Mouse (Mus musculus): ENCODE results near the gene Fgfr2. TPM values are rescaled to one million over a fixed set of nuclear protein-coding genes. Genes with fewer than 3 reads are reported as not detected.

The Fgfr2 gene
- total RNA-seq, 2 experiments from 2014 or later: 0.26 to 0.51 TPM

DNA sequence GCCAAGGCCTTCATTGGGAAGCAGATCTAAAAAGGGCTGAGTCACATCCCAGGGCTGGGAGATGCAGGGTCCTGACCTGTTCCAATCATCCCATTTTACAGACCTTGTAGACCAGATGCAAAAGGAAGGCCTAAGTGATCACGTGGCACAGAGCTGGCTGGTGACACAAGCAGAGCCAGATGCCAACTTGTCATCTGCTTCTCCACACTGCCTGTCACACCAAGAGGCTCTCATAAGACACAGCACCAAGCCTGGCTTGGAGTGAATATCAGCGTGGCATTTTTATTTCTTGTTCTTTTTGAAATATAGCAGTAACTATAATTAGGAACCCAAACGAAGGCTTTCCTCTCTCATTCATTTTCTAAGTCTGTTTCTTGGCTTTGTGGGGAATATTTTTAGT, 858.4 kb downstream of the Fgfr2 start:
- no peak for ATAC-seq (ENCODE audit: poor library complexity, severe bottlenecking)

DNA sequence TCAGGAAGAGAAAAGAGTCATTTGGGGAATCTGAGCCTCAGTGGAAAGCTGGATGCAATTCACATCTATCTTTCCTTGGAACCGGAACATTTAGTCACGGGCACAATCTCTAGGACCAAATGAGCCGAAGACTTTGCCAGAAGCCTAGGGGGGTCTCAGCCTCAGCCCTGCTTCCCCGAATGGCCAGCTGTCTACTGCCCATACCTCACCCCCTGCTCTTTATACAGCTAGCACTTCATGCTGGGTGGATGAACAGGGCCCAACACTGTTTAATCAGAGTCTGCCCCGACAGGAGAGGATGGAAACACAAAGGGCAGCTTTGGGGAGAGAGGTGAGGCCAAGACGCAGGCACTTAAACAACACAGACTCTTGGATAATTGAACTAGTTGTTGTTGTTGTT, 860.0 kb downstream of the Fgfr2 start:
- ATAC-seq (ENCODE audit: poor library complexity, severe bottlenecking): no peak

GRCm38 (mm10) chr7:132262696-132263095, 860.5 kb downstream of the Fgfr2 start:
- ATAC-seq (ENCODE audit: poor library complexity, severe bottlenecking): no peak

- ATAC-seq (ENCODE audit: poor library complexity, severe bottlenecking): 0 out of 2 replicates have a peak, but pooled peaks have one; percentile 31
Observed at GRCm38 (mm10) chr7:132261885-132262284, 861.3 kb downstream of the Fgfr2 start.

DNA sequence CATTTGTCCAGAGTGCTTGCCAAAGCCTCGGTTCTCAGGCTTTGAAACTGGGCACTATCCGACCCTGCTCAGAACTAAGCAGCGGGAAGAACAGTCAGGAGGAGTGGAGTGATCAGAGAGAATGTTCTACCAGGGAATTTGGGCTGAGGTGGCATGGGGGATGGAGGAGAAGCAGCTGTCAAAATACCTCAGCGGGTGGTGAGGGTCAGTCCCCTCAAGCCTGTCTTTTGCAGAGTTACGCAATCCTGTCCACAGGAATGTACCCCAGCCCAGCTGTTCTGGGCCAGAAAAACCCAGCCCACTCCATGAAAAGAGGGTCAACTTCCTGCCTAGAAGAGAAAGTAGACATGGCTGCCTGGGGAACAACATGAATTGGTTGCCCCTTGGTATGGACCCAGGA, 862.5 kb downstream of the Fgfr2 start:
- no peak for ATAC-seq (ENCODE audit: poor library complexity, severe bottlenecking)

GRCm38 (mm10) chr7:132258817-132259216, 864.3 kb downstream of the Fgfr2 start:
- no peak for ATAC-seq (ENCODE audit: poor library complexity, severe bottlenecking)

- no peak for ATAC-seq (ENCODE audit: poor library complexity, severe bottlenecking)
Observed at GRCm38 (mm10) chr7:132258216-132258615, 864.9 kb downstream of the Fgfr2 start.

DNA sequence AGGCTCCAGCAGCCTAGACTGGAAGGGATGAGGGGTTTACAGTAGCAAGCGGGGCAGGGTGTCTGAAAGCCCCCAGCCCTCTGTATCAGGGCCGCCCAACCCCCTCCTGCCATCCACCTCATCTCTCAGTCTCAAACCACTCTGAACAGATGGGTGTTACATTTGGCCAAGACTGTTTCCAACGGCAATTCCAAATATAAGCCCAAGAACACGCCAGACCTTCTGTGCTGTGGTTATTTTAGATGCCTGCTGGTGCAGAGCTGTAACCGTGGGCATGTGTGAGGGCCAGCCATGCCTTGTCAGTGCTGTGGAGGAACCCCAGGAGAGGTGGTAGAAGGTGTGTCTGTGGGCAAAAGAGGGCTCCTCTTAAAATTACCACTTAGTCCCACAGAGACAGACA, 869.6 kb downstream of the Fgfr2 start:
- ATAC-seq (ENCODE audit: poor library complexity, severe bottlenecking): no peak

- ATAC-seq (ENCODE audit: poor library complexity, severe bottlenecking): no peak
Observed at GRCm38 (mm10) chr7:132253078-132253477, 870.1 kb downstream of the Fgfr2 start.

DNA sequence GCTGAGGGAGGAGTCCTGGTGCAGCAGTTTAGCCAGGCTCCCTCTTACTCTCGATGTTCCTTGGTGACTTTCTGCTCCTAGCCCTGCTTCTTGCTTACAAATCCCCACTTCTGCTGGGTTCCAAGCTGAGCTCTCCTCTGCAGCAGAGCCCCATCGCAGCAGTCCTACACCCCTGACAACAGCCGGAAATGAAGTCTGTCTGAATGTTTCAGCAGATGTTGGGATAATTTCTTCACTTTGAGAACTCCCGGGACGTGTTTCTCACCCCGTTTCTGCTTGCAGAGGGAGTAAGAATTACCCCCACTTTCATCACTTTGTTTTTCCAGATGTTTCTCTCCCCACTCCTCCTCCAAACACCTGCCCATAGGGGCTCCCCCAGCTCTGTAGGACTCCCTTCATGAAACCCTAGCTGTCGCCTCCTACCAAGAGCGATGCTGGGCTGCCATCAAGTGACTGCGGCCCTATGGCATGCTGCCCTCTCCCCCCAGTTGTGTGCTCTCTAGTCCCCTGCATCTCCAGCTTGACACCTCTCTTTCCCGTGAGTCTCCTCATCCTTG, 873.5 kb downstream of the Fgfr2 start:
- no peak for ATAC-seq (ENCODE audit: poor library complexity, severe bottlenecking)

DNA sequence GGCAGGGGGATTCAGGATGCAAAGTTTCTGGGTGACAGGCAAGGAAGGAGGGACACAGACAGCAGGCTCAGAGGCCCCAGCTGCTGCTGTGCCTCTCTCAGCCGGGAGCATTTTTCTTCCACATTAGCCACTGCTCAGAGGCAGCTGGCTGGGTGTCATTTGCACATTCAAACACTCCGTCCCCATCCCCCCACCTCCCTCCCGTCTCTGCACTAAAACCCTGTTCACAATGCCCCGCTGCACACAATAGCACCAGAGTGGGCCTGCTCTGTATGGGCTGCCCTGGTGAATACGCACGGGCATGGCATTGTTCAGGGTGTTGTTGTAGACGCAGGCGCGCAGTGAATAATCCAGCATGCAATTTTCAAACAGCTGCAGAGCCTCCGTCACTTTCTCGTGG, 875.6 kb downstream of the Fgfr2 start:
- ATAC-seq (ENCODE audit: poor library complexity, severe bottlenecking): no peak

DNA sequence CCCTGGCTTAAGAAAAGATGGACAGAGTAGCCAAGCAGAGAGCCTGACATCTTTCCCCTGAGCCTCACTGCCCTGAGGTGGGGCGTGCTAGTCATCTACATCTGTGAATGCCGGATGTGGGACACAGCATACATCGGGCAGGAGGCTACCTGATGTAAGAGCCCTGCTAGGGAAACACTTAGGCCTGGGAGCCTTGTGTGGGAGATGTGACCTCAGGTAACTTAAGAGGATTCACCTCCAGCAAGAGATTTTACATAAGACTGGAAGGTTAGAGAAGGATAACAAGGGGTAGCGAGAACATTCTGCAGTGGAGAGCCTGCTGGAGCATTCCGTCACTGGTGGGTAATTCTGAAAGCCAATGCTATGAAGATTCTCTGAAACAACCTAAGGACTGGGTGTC, 876.1 kb downstream of the Fgfr2 start:
- no peak for ATAC-seq (ENCODE audit: poor library complexity, severe bottlenecking)

- no peak for ATAC-seq (ENCODE audit: poor library complexity, severe bottlenecking)
Observed at GRCm38 (mm10) chr7:132245730-132246129, 877.4 kb downstream of the Fgfr2 start.

GRCm38 (mm10) chr7:132244637-132245036, 878.5 kb downstream of the Fgfr2 start:
- no peak for ATAC-seq (ENCODE audit: poor library complexity, severe bottlenecking)

DNA sequence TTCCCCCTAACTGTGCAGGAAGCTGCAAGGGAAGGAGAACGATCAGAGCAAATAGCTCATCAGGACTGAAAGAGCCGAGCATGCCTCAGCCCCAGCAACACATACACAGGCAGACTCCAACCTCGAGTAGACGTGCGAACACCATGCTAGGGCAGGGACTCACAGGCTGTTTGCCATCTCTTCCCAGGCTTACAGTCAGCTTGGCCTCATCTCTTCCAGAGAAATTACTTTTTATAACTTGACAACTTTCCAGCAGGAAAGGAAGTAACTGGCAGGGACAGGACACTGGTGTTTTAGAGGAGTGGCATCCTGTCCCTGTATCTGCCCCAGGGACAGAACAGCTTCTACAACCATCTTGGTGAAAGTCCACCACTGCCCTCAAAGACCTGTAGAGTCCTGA, 879.9 kb downstream of the Fgfr2 start:
- peak; percentile 8; the same call in 1 of the 2 replicates for ATAC-seq (ENCODE audit: poor library complexity, severe bottlenecking)

- ATAC-seq (ENCODE audit: poor library complexity, severe bottlenecking): peak; percentile 75
Observed at GRCm38 (mm10) chr7:132242617-132243141, 880.5 kb downstream of the Fgfr2 start.

- no peak for ATAC-seq (ENCODE audit: poor library complexity, severe bottlenecking)
Observed at GRCm38 (mm10) chr7:132238921-132239320, 884.2 kb downstream of the Fgfr2 start.

DNA sequence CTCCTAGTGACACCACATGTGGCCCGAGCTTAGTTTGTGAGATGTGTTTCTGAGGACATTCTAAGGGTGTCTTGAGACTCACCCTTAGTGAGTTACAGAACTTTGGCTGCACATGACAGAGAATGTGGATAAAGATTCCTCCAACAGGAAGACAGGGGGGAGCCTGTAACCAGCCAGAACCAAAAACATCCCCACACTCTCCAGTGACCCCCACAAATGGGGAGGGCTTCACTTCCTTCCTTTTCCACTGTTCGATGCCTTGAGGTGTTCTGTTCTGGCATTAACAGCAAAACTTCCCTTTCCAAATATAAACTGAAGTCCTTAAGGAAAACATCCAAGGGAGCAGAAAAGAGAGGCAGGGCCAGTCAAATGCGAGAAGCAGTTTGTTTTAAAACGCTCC, 886.0 kb downstream of the Fgfr2 start:
- no peak for ATAC-seq (ENCODE audit: poor library complexity, severe bottlenecking)

GRCm38 (mm10) chr7:132236789-132237188, 886.4 kb downstream of the Fgfr2 start:
- ATAC-seq (ENCODE audit: poor library complexity, severe bottlenecking): no peak

DNA sequence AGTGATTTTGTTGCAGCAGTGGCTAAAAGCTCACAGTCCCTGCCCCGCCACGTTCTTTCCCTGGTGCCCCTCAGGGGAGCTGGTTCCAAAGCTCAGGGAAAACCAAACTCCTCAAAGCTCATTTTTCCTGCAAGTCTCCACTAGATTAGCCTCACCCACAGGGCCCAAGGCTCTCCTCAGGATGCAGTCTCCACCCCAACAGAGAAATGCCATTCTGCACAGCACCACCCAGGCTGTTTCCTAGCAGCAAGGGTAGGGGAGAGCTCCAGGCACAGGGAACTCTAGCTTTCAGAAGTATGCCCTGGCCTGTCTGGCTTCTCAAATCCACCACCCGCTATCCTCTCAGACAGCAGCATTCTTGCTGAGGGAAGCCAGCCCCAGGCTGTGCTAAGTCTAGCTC, 888.9 kb downstream of the Fgfr2 start:
- no peak for ATAC-seq (ENCODE audit: poor library complexity, severe bottlenecking)

DNA sequence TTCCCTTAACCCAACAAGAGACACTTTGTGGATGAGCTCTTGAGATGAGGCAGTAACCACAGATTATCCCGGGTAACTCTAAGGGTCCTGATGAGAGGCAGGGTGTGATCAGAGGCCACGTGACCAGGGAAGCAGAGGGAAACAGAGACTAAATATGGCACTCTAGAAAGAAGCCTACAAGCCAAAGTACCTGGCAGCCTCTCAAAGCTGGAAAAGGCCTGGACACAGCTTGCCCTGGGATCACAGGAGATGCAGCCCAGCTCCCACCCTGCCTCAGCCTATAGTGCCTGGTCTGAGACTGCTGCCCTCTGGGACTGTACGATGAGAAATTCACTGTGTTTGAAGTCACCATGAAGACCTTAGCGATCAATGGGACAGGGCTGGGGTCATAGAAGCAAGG, 889.4 kb downstream of the Fgfr2 start:
- ATAC-seq (ENCODE audit: poor library complexity, severe bottlenecking): no peak

- ATAC-seq (ENCODE audit: poor library complexity, severe bottlenecking): no peak
Observed at GRCm38 (mm10) chr7:132232937-132233336, 890.2 kb downstream of the Fgfr2 start.

GRCm38 (mm10) chr7:132231476-132231875, 891.7 kb downstream of the Fgfr2 start:
- ATAC-seq (ENCODE audit: poor library complexity, severe bottlenecking): no peak
